Mouse (Mus musculus) duodenum, adult 2 months (tissue): ENCODE measurements around the gene Ncor1. TPM values are rescaled to one million over a fixed set of nuclear protein-coding genes. Genes with fewer than 3 reads are reported as not detected.

Experiments
- polyA plus RNA-seq: library from polyadenylated mRNA; depleted of rRNA; stranded (reverse); fragments of >200 nt; gene quantifications from 2 replicates; pipeline ENCODE4 v1.2.3, GENCODE M21; 2012; ENCODE audit warnings: low replicate concordance; rRNA removed

Gene Ncor1
- polyA plus RNA-seq = 69.7 and 77.9 TPM in 2 replicates

DNA sequence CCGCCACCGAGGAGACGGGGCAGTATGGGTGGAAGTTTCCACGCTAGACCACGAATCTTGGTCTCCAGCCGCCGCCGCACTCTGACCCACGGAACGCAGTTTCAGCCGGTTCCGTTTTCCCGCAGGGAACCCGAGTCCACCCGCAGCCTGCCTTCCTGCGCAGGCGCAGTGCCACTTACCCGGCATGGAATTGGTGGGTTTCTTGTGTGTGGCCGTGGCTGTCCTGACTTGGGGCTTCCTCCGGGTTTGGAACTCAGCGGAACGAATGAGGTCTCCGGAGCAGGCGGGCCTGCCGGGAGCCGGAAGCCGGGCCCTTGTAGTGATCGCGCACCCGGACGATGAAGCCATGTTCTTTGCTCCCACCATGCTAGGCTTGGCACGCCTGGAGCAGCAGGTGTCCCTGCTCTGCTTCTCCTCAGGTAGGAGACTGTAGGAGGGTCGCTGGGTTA, at the start of gene Ncor1, which contains the start of gene Pigl:
Gene Ncor1 (minus strand): TSS at position 266 of the 449 bp plus-strand sequence.
Gene Pigl (plus strand): TSS at position 185 of the 449 bp plus-strand sequence.

DNA sequence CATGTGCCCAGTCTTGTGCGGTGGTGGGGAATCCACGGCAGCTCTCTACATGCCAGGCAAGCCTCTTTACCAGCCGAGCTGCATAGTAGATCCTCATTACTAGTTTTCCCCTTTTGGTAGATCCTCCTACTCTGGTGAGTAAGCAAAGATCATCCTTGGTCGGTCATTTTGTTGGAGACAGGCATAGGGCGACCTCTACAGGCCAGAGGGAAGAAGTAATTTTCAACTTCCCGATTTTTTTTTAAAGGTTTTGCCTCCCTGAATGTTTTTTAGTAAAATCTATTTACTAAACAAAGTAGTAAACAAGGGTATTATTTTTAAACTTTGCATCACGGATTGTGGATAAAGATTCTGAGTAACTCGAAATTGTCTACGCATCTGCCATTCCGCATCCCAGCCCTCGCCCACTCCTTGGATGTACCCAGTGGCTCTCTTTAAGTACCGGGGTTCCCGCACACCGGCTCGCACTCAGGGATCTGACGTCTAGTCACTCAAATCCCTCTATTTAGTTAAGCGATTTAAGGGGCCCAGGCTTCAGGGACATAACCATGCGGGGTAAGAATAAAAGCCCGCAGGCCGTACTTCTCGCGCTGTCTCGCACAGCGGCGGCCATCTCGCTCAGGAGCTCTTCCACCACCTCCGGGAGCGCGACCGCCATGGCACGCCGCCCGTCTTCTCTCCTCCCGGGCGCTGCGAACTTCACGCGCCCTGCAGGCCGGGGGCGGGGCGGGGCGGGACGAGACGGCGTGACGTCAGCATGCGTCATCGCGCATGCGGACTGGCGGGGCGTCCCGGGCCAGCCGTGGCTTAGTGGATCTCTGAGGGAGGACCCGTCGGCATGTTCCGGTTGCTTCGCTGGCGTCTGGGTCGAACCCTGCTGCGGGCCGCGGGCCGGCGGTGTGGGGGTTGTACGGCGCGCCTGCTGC, 177.4 kb downstream of the Ncor1 start, which contains the start of the genes Zswim7 and Ttc19:
Gene Zswim7 (minus strand): TSS at position 701 of the 926 bp plus-strand sequence.
Gene Ttc19 (plus strand): TSS at position 799 of the 926 bp plus-strand sequence.

Other genes starting within 250 kb of the Ncor1 start
- 13.6 and 64.7 TPM in 2 replicates for gene Adora2b, start 209.6 kb downstream of the Ncor1 start, polyA plus RNA-seq
- 8.0 and 16.1 TPM in 2 replicates for gene Zswim7, start 177.2 kb downstream of the Ncor1 start, polyA plus RNA-seq
- gene Ttc19, start 177.1 kb downstream of the Ncor1 start, polyA plus RNA-seq = 6.5 and 17.1 TPM in 2 replicates
- 7.0 and 8.1 TPM in 2 replicates for gene Pigl, start 81 bp downstream of the Ncor1 start, polyA plus RNA-seq
- 136 and 221 TPM in 2 replicates for gene Cenpv, start 80.7 kb upstream of the Ncor1 start, polyA plus RNA-seq
- gene Ubb, start 92.6 kb upstream of the Ncor1 start, polyA plus RNA-seq = 1,079 and 1,610 TPM in 2 replicates
- 3.0 and 4.6 TPM in 2 replicates for gene Trpv2, start 115.9 kb upstream of the Ncor1 start, polyA plus RNA-seq
- gene Lrrc75a, start 190.0 kb upstream of the Ncor1 start, polyA plus RNA-seq = 56.4 and 120 TPM in 2 replicates
- 27.8 and 32.5 TPM in 2 replicates for gene Mmgt2, start 190.1 kb upstream of the Ncor1 start, polyA plus RNA-seq